Mouse (Mus musculus): ENCODE results near the gene Thap11.

DNA sequence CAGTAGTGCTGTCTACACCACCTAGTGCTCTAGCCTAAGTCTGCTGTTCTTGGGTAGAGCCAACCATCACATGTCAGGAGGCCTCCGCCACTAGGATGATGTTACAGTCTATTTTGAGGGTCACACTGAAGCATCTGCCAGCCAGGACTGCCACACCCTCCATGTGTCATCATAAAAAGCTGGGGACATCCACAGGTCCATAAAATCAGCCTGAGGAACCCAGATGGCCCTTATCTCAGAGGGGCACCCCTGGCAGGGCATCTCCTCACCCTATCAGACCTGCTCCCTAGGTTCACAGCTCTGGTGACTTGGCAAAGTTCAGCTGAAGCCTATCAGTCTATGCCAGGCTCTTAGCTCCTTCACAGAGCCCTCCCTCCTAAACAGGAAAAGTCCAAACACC, 34.0 kb upstream of the Thap11 start:
- no peak for TF ChIP-seq CTCF (IDR thresholded peaks at IDR 0.05; ENCODE audit: low read depth)
- TF ChIP-seq EP300 (optimal IDR thresholded peaks at IDR 0.05) = no peak
